Mouse (Mus musculus): Measurements from ENCODE around the gene Epha6.

The Epha6 gene

GRCm38 (mm10) chr16:60605061-60605831 is at the start of gene Epha6:
TSS of gene Epha6 (minus strand) at chr16:60605531.
- DNase-seq: peak; percentile 25 to 40

- peak in 1 of 2 experiments; percentile 6 for DNase-seq
These were observed 46.4 kb upstream of the Epha6 start for GRCm38 (mm10) chr16:60651716-60652115.

- no peak for DNase-seq
These were observed 22.8 kb upstream of the Epha6 start for GRCm38 (mm10) chr16:60628091-60628490.

GRCm38 (mm10) chr16:60605832-60606583 is 677 bp upstream of the Epha6 start:
- peak; percentile 72 to 79 for DNase-seq

GRCm38 (mm10) chr16:60604613-60605012 is 718 bp downstream of the Epha6 start:
- peak in 1 of 2 experiments; percentile 4 for DNase-seq

GRCm38 (mm10) chr16:60585322-60585721 is 20.0 kb downstream of the Epha6 start:
- DNase-seq: no peak

- DNase-seq: no peak
These were observed 20.6 kb downstream of the Epha6 start for GRCm38 (mm10) chr16:60584695-60585094.

- no peak for DNase-seq
These were observed 34.8 kb downstream of the Epha6 start for GRCm38 (mm10) chr16:60570546-60570945.

GRCm38 (mm10) chr16:60544385-60544784 is 60.9 kb downstream of the Epha6 start:
- DNase-seq: no peak

- peak in 1 of 2 experiments; percentile 39 for DNase-seq
These were observed 67.1 kb downstream of the Epha6 start for GRCm38 (mm10) chr16:60538233-60538632.

GRCm38 (mm10) chr16:60509707-60510106 is 95.6 kb downstream of the Epha6 start:
- no peak for DNase-seq

GRCm38 (mm10) chr16:60499567-60499966 is 105.8 kb downstream of the Epha6 start:
- no peak for DNase-seq

- peak; percentile 9 to 12 for DNase-seq
These were observed 129.6 kb downstream of the Epha6 start for GRCm38 (mm10) chr16:60475776-60476175.

GRCm38 (mm10) chr16:60468200-60468785 is 137.0 kb downstream of the Epha6 start:
- DNase-seq: no peak

GRCm38 (mm10) chr16:60435283-60435682 is 170.0 kb downstream of the Epha6 start:
- DNase-seq: peak in 1 of 2 experiments; percentile 6

- DNase-seq: no peak
These were observed 171.1 kb downstream of the Epha6 start for GRCm38 (mm10) chr16:60434241-60434640.

- no peak for DNase-seq
These were observed 210.0 kb downstream of the Epha6 start for GRCm38 (mm10) chr16:60395306-60395705.

GRCm38 (mm10) chr16:60392961-60393360 is 212.4 kb downstream of the Epha6 start:
- no peak for DNase-seq

GRCm38 (mm10) chr16:60375147-60375546 is 230.2 kb downstream of the Epha6 start:
- DNase-seq: no peak

- no peak for DNase-seq
These were observed 321.4 kb downstream of the Epha6 start for GRCm38 (mm10) chr16:60283963-60284362.

- DNase-seq: no peak
These were observed 331.2 kb downstream of the Epha6 start for GRCm38 (mm10) chr16:60274109-60274508.

- DNase-seq: no peak
These were observed 338.7 kb downstream of the Epha6 start for GRCm38 (mm10) chr16:60266367-60267351.
